1 mouse cellular context compared by ENCODE assay signal in genomic region chr19:15924181-15924865, GRCm38 (mm10).
TF ChIP-seq lines count a peak whose summit lies in the region.

No protein-coding gene starts in this region.

TF ChIP-seq in myocyte, 11 proteins besides CTCF, POLR2A, EP300 and RAD21 (continued from another document):
- TF ChIP-seq CEBPB (IDR thresholded peaks at IDR 0.05; ENCODE audit: insufficient read depth, poor library complexity, severe bottlenecking) (no peak), REST (IDR thresholded peaks at IDR 0.05; ENCODE audit: insufficient read depth, insufficient read length) (no peak), MAX (IDR thresholded peaks at IDR 0.05; ENCODE audit: low read depth) (no peak), POLR2AphosphoS2 (IDR thresholded peaks at IDR 0.05; ENCODE audit: insufficient read length, low read depth) (peak; percentile 35), TCF3 (IDR thresholded peaks at IDR 0.05; ENCODE audit: insufficient read length, low read depth) (peak; percentile 89)
